Mouse (Mus musculus) telencephalon, adult 2 months (tissue): ENCODE measurements around the gene Cd5.
A peak's percentile ranks its signal among the peaks of the same experiment; 100 is the strongest.

Source experiments
- DNase-seq: peaks from one replicate; pipeline ENCODE4 v3.0.0-alpha.2; 2011; ENCODE audit warnings: low read depth, low spot score

Cd5 gene

GRCm38 (mm10) chr19:10738811-10739210, at the start of gene Cd5:
TSS of gene Cd5 (minus strand) at chr19:10739002.
- DNase-seq: no peak

DNA sequence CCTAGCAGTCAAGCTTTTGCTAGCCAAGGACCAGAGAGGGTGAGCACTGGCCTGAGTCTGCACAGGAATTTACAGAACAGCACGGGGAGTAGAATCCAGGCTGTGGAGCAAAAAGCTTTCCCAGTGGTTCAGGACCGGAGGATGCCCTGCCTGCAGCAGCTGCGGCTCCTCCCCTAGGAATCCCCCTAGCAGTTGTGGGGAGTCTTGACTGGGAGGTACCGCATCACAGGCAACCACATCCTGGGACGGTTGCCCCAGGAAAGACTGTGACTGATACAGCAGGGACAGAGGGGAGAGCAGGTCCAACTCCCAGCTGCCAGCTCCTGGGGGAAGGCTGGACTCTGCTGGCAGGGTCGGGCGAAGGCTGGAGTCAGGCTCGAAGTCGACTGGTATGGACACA, 49.4 kb upstream of the Cd5 start:
- DNase-seq: no peak

DNA sequence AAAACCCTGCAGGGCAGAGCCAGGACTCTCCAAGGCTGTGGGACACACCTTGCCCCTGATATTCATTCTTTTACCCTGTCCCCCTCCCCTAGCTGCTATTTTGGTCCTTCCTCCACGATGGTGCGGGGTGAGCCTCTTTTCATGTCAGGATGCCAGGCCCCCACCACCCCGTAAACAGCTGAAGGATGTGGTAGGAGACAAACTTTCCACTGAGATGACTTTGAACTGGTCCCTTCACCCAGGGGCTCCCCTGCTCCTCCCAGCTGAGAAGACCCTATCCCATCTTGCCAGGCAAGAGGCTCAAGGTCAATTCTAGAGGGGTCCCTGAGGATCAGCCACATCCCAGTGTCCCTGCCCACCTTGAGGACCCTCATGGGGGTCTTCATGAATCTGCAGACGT, 48.6 kb upstream of the Cd5 start:
- no peak for DNase-seq

GRCm38 (mm10) chr19:10786753-10787152, 48.0 kb upstream of the Cd5 start:
- DNase-seq: no peak

- DNase-seq: no peak
Observed at GRCm38 (mm10) chr19:10784796-10785459, 46.1 kb upstream of the Cd5 start.

GRCm38 (mm10) chr19:10784061-10784460, 45.3 kb upstream of the Cd5 start:
- no peak for DNase-seq

DNA sequence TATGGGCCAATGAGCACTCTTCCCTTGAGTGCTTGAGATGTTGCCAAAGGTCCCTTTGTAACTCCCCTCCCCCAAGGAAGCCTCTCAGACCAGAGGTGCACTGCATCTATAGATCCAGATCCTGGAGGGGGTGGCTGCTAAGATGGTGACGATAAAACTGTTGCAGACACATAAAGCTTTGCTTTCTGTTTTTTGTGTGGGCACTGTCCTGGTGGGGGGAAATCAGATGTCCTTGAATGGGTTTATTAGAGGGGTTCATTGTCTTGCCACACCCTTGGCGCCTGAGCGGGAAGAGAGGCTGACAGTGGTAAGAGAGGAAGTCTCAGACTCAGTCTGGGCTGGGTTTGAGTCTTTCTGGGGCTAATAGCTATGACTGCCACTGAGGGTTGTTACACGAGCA, 44.4 kb upstream of the Cd5 start:
- DNase-seq: no peak

DNA sequence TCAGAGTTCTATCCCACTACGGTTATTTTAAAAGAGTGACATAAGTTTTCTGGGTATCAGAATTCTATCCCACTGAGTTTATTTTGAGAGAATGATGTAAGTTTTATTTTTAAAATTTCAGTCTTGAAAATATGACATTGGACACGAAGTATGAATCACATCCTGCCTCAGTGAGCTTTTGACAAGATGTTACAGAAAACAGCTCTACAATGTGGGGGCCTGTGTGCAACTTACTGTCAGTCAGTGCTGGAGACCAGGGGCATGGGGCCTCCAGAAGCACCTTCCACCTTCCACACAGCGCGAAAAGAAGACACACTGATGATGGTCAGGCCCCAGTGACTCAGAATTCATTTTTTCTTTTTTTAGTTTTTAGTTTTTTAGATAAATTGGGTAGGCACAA, 42.8 kb upstream of the Cd5 start:
- peak; percentile 81 for DNase-seq

- no peak for DNase-seq
Observed at GRCm38 (mm10) chr19:10776906-10777305, 38.1 kb upstream of the Cd5 start.

GRCm38 (mm10) chr19:10774141-10774540, 35.3 kb upstream of the Cd5 start:
- no peak for DNase-seq

- DNase-seq: no peak
Observed at GRCm38 (mm10) chr19:10773384-10773783, 34.6 kb upstream of the Cd5 start.

GRCm38 (mm10) chr19:10772866-10773265, 34.1 kb upstream of the Cd5 start:
- DNase-seq: no peak

DNA sequence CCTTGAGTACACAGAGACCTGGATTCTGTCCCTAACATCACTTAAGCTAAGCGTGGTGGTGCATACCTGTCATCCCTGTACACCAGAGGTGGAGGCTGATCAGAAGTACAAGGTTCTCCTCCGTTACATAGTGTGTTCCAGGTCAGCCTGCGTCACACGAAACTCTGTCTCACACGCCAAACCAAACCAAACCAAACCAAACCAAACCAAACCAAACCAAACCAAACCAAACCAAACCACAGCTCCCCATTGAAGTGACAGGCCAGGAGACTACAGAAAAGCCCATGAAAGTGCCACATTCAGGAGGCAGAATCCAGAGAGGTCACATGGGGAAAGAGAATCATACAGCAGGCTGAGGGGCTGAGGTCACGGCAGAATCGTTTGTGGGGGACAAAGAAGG, 33.2 kb upstream of the Cd5 start:
- DNase-seq: no peak

- DNase-seq: no peak
Observed at GRCm38 (mm10) chr19:10769429-10770195, 30.8 kb upstream of the Cd5 start.

- no peak for DNase-seq
Observed at GRCm38 (mm10) chr19:10768694-10769428, 30.1 kb upstream of the Cd5 start.

DNA sequence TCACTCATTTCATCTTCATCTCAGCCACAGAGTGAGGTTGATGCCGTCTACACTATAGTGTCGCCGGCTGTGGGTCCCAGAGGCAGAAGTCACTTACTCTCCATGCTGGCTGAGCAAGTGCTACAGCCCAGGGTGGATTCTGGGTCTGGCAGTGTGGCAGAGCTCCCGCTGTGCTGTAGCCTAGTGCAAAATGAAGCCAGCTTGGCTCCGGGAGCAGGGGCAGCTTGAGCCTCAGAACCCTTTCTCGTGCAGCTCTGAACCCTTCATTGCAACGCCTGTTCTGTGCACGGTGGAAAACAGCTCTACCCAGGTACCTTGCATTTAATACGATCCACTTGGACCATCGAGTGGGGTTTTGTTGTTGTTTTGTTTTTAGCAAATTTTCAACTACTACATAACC, 28.8 kb upstream of the Cd5 start:
- DNase-seq: no peak

DNA sequence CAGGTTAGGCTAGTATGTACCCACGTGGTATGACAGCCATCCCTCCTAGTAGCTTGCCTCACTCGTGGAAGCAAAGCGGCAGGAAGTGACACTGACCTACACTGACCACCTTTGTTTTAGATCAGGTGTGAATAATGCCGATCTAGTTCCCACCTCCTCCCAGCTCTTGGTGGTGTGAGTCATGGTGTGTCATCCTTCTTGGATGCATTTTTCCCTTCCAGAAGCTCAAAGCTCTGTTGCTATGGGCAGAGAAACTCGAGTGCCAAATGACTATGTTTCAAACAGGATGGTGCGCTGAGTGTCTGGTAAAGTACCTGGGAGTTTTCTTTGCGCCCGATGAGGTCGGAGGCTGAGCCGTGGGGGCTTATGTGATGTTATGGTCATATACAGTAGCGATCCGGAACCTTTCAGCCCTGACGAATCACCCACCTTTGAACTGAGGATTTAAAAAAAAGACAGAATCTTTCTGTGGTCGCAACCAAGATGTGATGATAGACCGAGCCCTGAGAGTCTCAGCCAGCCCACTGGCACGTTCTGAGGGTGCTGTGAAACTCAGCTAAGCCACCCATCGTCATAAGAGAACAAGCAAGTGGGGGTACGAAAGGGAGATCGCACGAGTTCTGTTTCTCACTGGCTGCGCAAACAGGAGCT, 24.7 kb upstream of the Cd5 start:
- DNase-seq: peak; percentile 51

DNA sequence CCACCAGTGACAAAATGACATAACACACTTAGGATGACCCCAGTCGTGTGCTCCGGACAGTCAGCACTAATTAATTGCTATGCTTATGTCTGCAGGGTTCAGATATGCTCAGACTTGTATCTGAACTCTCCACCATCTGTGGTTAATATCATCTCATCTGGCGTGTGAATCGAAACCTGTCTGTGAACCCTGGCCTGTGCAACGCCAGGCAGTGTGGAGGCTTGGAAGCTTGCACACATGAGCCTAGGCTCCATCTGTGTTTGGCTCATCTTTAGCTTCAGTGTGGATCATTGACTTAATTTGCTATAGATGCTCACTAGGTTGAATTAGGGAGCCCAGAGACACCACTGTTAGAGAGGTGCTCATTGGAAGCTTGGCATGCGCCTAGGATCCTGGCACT, 23.7 kb upstream of the Cd5 start:
- DNase-seq: no peak

GRCm38 (mm10) chr19:10761794-10762415, 23.1 kb upstream of the Cd5 start:
- no peak for DNase-seq

- peak; percentile 56 for DNase-seq
Observed at GRCm38 (mm10) chr19:10759983-10760831, 21.4 kb upstream of the Cd5 start.

DNA sequence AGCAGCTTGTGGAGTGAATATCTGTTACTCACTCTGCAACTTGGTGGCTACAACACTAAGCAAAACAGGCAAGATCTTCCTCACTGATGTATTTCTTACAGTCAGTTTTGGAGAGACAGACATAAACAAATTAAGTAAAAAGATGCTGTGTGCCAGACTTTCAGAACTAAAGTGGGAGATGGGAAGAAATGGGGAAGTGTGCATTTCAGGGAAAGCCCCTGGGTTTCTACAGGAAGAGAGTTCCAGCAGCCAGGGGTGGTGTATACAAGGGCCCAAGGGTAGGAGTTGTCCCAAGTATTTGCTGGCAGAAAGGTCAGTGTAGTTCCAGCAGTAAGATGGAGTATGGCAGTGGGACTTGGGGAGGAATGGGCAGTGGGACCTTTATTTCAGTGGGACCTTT, 20.7 kb upstream of the Cd5 start:
- no peak for DNase-seq
